In genomic region chr16:31492921-31493549, GRCm38 (mm10) we compare ENCODE assay signal across 8 mouse cellular contexts.
DNase-seq lines count a peak whose midpoint lies in the region; ATAC-seq lines count a peak whose summit lies in the region.

No protein-coding gene starts in this region.

- H3K9me3 ChIP-seq in kidney, embryonic 15.5 days (replicated peaks): no peaks in the 10 kb centered on the region
- no peaks in the 10 kb centered on the region for H3K9me3 ChIP-seq in kidney, embryonic 14.5 days (ENCODE audit: control insufficient read depth, low read length)

- no peak for ATAC-seq in kidney, embryonic 15.5 days (replicated peaks; ENCODE audit: low FRiP score)
- ATAC-seq in kidney, embryonic 14.5 days (ENCODE audit: low FRiP score, low TSS enrichment): no peak

- intact Hi-C loops in heart, postnatal 36 days (cut with DNase I): no loop called here

- DNase-seq in cerebellum, adult 8-10 months: peak; percentile 67
- DNase-seq in heart, postnatal 36 days: peak; percentile 23 to 24
- DNase-seq in lung, postnatal 4 days: peak; percentile 15 to 50
- no peak for DNase-seq in B cell, adult 2 months
- DNase-seq in gastrocnemius, postnatal 4 days (ENCODE audit: low spot score in 2 of 2): no peak
- no peak for DNase-seq in spleen, postnatal 10 days (ENCODE audit: low spot score in 2 of 2)

- H3K9ac ChIP-seq in kidney, embryonic 15.5 days: no peak overlapping the region
- H3K9ac ChIP-seq in kidney, embryonic 14.5 days (ENCODE audit: low read depth, low read length): no peak overlapping the region

- no peak overlapping the region for H3K4me3 ChIP-seq in kidney, embryonic 15.5 days (replicated peaks)
- no peak overlapping the region for H3K4me3 ChIP-seq in kidney, embryonic 14.5 days (ENCODE audit: low read length)

- no peaks in the 10 kb centered on the region for H3K27me3 ChIP-seq in kidney, embryonic 15.5 days
- no peaks in the 10 kb centered on the region for H3K27me3 ChIP-seq in kidney, embryonic 14.5 days (ENCODE audit: control insufficient read depth, insufficient read depth, low read length)

- H3K27ac ChIP-seq in kidney, embryonic 15.5 days: peak overlapping the region; percentile 15; the same call in 1 of the 2 replicates
- H3K27ac ChIP-seq in kidney, embryonic 14.5 days (ENCODE audit: low read depth, low read length): no peak overlapping the region

- H3K4me2 ChIP-seq in kidney, embryonic 15.5 days: no peak overlapping the region
- no peak overlapping the region for H3K4me2 ChIP-seq in kidney, embryonic 14.5 days (replicated peaks; ENCODE audit: low read depth, low read length)

- H3K4me1 ChIP-seq in kidney, embryonic 15.5 days: peaks cover 22% of the 10 kb centered on the region
- peaks cover 17% of the 10 kb centered on the region; the same call in 1 of the 2 replicates for H3K4me1 ChIP-seq in kidney, embryonic 14.5 days (ENCODE audit: control insufficient read depth, insufficient read depth, low read length)

- H3K36me3 ChIP-seq in kidney, embryonic 15.5 days: no peaks in the 10 kb centered on the region
- H3K36me3 ChIP-seq in kidney, embryonic 14.5 days (ENCODE audit: control insufficient read depth, insufficient read depth, low read length): no peaks in the 10 kb centered on the region

- 45% methylated on average over 12 of the region's 12 CpGs for WGBS in kidney, embryonic 15.5 days
- WGBS in kidney, embryonic 14.5 days: 51% methylated on average over 12 of the region's 12 CpGs

Comparison
In these comparisons a context has a peak if more than half of its experiments do, and no peak if none do; other contexts are left out.
1. DNase-seq: peak in cerebellum, adult 8-10 months (single experiment), heart, postnatal 36 days (2 of 2) and lung, postnatal 4 days (2 of 2); none in B cell, adult 2 months (0 of 2), gastrocnemius, postnatal 4 days (0 of 2) and spleen, postnatal 10 days (0 of 2).